Mouse (Mus musculus): ENCODE results near the gene Olfr195. TPM values are rescaled to one million over a fixed set of nuclear protein-coding genes. Genes with fewer than 3 reads are reported as not detected.
"Not testable (repeated sequence)": the region's sequence is repeated elsewhere in the genome, so short reads cannot be mapped to it uniquely, and the experiment has no call there.

Gene Olfr195
- total RNA-seq (2014; rRNA removed; ENCODE audit: low replicate concordance) (not detected in 2 replicates), polyA plus RNA-seq (2015; fragmentation: Nextera tagmentation; extraction: Ambion mirVana) (not detected in 2 replicates)

- 93% methylated on average over 1 of the region's 1 CpGs for WGBS
- ATAC-seq (ENCODE audit: insufficient read depth, low read depth) (no peak), DNase-seq (ENCODE audit: low spot score) (no peak)
- no peak within 1 kb of the TSS for H3K4me2 ChIP-seq (ENCODE audit: low read depth, low read length)
- no peaks in the 10 kb centered on the region for H3K4me1 ChIP-seq (ENCODE audit: control insufficient read depth, insufficient read depth)
- H3K27ac ChIP-seq (ENCODE audit: low read depth): no peak within 1 kb of the TSS
- H3K27me3 ChIP-seq (ENCODE audit: control insufficient read depth, insufficient read depth, low read length): no peaks in the 10 kb centered on the region
- no peaks in the 10 kb centered on the region for H3K36me3 ChIP-seq (replicated peaks; ENCODE audit: control insufficient read depth, insufficient read depth, low read length)
- no peaks in the 10 kb centered on the region for H3K9me3 ChIP-seq (replicated peaks; ENCODE audit: control insufficient read depth, low read length)
- no peak within 1 kb of the TSS for H3K4me3 ChIP-seq (ENCODE audit: low read depth, low read length)
- TF ChIP-seq EP300 (IDR thresholded peaks at IDR 0.05; ENCODE audit: low read depth) (no peak), CTCF (IDR thresholded peaks at IDR 0.05; ENCODE audit: low read depth) (no peak)
- no peak within 1 kb of the TSS for H3K9ac ChIP-seq (replicated peaks; ENCODE audit: low read depth, low read length)
Measured at GRCm38 (mm10) chr16:59146746-59147145, at the start of gene Olfr195. Olfr195 (plus strand) TSS chr16:59147046.

GRCm38 (mm10) chr16:59105312-59105711, 41.5 kb upstream of the Olfr195 start:
- H3K36me3 ChIP-seq (replicated peaks; ENCODE audit: control insufficient read depth, insufficient read depth, low read length): no peaks in the 10 kb centered on the region
- no peak for ATAC-seq (ENCODE audit: insufficient read depth, low read depth)
- H3K27ac ChIP-seq (ENCODE audit: low read depth): no peak overlapping the region
- WGBS: 57% methylated on average over 2 of the region's 2 CpGs
- TF ChIP-seq EP300 (IDR thresholded peaks at IDR 0.05; ENCODE audit: low read depth) (no peak), CTCF (IDR thresholded peaks at IDR 0.05; ENCODE audit: low read depth) (no peak)
- no peak overlapping the region for H3K4me3 ChIP-seq (ENCODE audit: low read depth, low read length)
- no peaks in the 10 kb centered on the region for H3K4me1 ChIP-seq (ENCODE audit: control insufficient read depth, insufficient read depth)
- no peaks in the 10 kb centered on the region for H3K27me3 ChIP-seq (ENCODE audit: control insufficient read depth, insufficient read depth, low read length)
- DNase-seq (ENCODE audit: low spot score): no peak
- no peak overlapping the region for H3K9ac ChIP-seq (replicated peaks; ENCODE audit: low read depth, low read length)
- H3K4me2 ChIP-seq (ENCODE audit: low read depth, low read length): no peak overlapping the region
- no peaks in the 10 kb centered on the region for H3K9me3 ChIP-seq (replicated peaks; ENCODE audit: control insufficient read depth, low read length)

GRCm38 (mm10) chr16:59108522-59108921, 38.3 kb upstream of the Olfr195 start:
- not testable (repeated sequence) for H3K4me1 ChIP-seq (ENCODE audit: control insufficient read depth, insufficient read depth); H3K27me3 ChIP-seq (ENCODE audit: control insufficient read depth, insufficient read depth, low read length); H3K9me3 ChIP-seq (replicated peaks; ENCODE audit: control insufficient read depth, low read length); H3K36me3 ChIP-seq (replicated peaks; ENCODE audit: control insufficient read depth, insufficient read depth, low read length); ATAC-seq (ENCODE audit: insufficient read depth, low read depth); H3K9ac ChIP-seq (replicated peaks; ENCODE audit: low read depth, low read length); DNase-seq (ENCODE audit: low spot score); H3K4me3 ChIP-seq (ENCODE audit: low read depth, low read length); H3K4me2 ChIP-seq (ENCODE audit: low read depth, low read length); H3K27ac ChIP-seq (ENCODE audit: low read depth)
- 30% methylated on average over 5 of the region's 5 CpGs for WGBS

- Histone ChIP-seq H3K4me2 (ENCODE audit: low read depth, low read length) (no peak within 1 kb of the TSS), H3K27me3 (ENCODE audit: control insufficient read depth, insufficient read depth, low read length) (no peaks in the 10 kb centered on the region), H3K9me3 (replicated peaks; ENCODE audit: control insufficient read depth, low read length) (0 out of 2 replicates have a peak, but pooled peaks cover 5% of the 10 kb centered on the region), H3K9ac (replicated peaks; ENCODE audit: low read depth, low read length) (no peak within 1 kb of the TSS), H3K4me1 (ENCODE audit: control insufficient read depth, insufficient read depth) (no peaks in the 10 kb centered on the region), H3K36me3 (replicated peaks; ENCODE audit: control insufficient read depth, insufficient read depth, low read length) (no peaks in the 10 kb centered on the region), H3K4me3 (ENCODE audit: low read depth, low read length) (no peak within 1 kb of the TSS), H3K27ac (ENCODE audit: low read depth) (no peak within 1 kb of the TSS)
- DNase-seq (ENCODE audit: low spot score): no peak
- WGBS: 74% methylated on average over 1 of the region's 1 CpGs
- no peak for ATAC-seq (ENCODE audit: insufficient read depth, low read depth)
- no peak for TF ChIP-seq EP300 (IDR thresholded peaks at IDR 0.05; ENCODE audit: low read depth)
- TF ChIP-seq CTCF (IDR thresholded peaks at IDR 0.05; ENCODE audit: low read depth): no peak
Measured at GRCm38 (mm10) chr16:59111781-59112180, 35.1 kb upstream of the Olfr195 start, which contains the start of gene Olfr193. Olfr193 (minus strand) TSS chr16:59111881.

- Histone ChIP-seq H3K4me3 (ENCODE audit: low read depth, low read length) (no peak within 1 kb of the TSS), H3K9ac (replicated peaks; ENCODE audit: low read depth, low read length) (no peak within 1 kb of the TSS), H3K27ac (ENCODE audit: low read depth) (no peak within 1 kb of the TSS), H3K36me3 (replicated peaks; ENCODE audit: control insufficient read depth, insufficient read depth, low read length) (no peaks in the 10 kb centered on the region), H3K4me2 (ENCODE audit: low read depth, low read length) (no peak within 1 kb of the TSS), H3K4me1 (ENCODE audit: control insufficient read depth, insufficient read depth) (no peaks in the 10 kb centered on the region), H3K27me3 (ENCODE audit: control insufficient read depth, insufficient read depth, low read length) (no peaks in the 10 kb centered on the region), H3K9me3 (replicated peaks; ENCODE audit: control insufficient read depth, low read length) (0 out of 2 replicates have a peak, but pooled peaks cover 12% of the 10 kb centered on the region)
- DNase-seq (ENCODE audit: low spot score) (no peak), ATAC-seq (ENCODE audit: insufficient read depth, low read depth) (no peak)
- no peak for TF ChIP-seq CTCF (IDR thresholded peaks at IDR 0.05; ENCODE audit: low read depth)
- TF ChIP-seq EP300 (IDR thresholded peaks at IDR 0.05; ENCODE audit: low read depth): no peak
Measured at GRCm38 (mm10) chr16:59120969-59121368, 25.9 kb upstream of the Olfr195 start, which contains the start of gene Olfr194. Olfr194 (minus strand) TSS chr16:59121069.

GRCm38 (mm10) chr16:59130740-59131139, 16.1 kb upstream of the Olfr195 start:
- ATAC-seq (ENCODE audit: insufficient read depth, low read depth): no peak
- 78% methylated on average over 1 of the region's 1 CpGs for WGBS

More at GRCm38 (mm10) chr16:59130740-59131139, 16.1 kb upstream of the Olfr195 start:
- no peaks in the 10 kb centered on the region for H3K36me3 ChIP-seq (replicated peaks; ENCODE audit: control insufficient read depth, insufficient read depth, low read length)
- H3K27me3 ChIP-seq (ENCODE audit: control insufficient read depth, insufficient read depth, low read length): no peaks in the 10 kb centered on the region
- H3K4me2 ChIP-seq (ENCODE audit: low read depth, low read length): no peak overlapping the region
- H3K9me3 ChIP-seq (replicated peaks; ENCODE audit: control insufficient read depth, low read length): no peaks in the 10 kb centered on the region
- no peak overlapping the region for H3K4me3 ChIP-seq (ENCODE audit: low read depth, low read length)
- no peak for DNase-seq (ENCODE audit: low spot score)
- H3K4me1 ChIP-seq (ENCODE audit: control insufficient read depth, insufficient read depth): no peaks in the 10 kb centered on the region
- H3K9ac ChIP-seq (replicated peaks; ENCODE audit: low read depth, low read length): no peak overlapping the region
- no peak overlapping the region for H3K27ac ChIP-seq (ENCODE audit: low read depth)
- no peak for TF ChIP-seq EP300 (IDR thresholded peaks at IDR 0.05; ENCODE audit: low read depth)
